Mouse (Mus musculus) stomach, embryonic 16.5 days (tissue): ENCODE data around the gene Kif21a. TPM values are rescaled to one million over a fixed set of nuclear protein-coding genes. Genes with fewer than 3 reads are reported as not detected.

Experiments used
- ATAC-seq: fragments of 200-750 bp; cut with Nextera tagmentation; 2 replicates; pipeline ENCODE4 v1.8.0; 2017; ENCODE audit warnings: moderate number of reproducible peaks, moderate TSS enrichment; ENCODE audit not compliant: insufficient read depth, low FRiP score
- H3K27ac ChIP-seq: fragments of 300-500 bp; sonication (generic); 2 replicates; pipeline ENCODE4 v1.5.1; 2014; ENCODE audit warnings: low read length
- H3K27me3 ChIP-seq: fragments of 300-500 bp; sonication (generic); 2 replicates; pipeline ENCODE4 v1.6.1; 2014; ENCODE audit warnings: low read length, control low read depth, mixed read lengths; ENCODE audit not compliant: control insufficient read depth, insufficient read depth
- H3K36me3 ChIP-seq: fragments of 300-500 bp; sonication (generic); 2 replicates; pipeline ENCODE4 v1.6.1; 2014; ENCODE audit warnings: low read length; ENCODE audit not compliant: control insufficient read depth, insufficient read depth
- H3K4me1 ChIP-seq: fragments of 300-500 bp; sonication (generic); 2 replicates; pipeline ENCODE4 v1.6.1; 2014; ENCODE audit warnings: low read length, control low read depth, mixed read lengths; ENCODE audit not compliant: control insufficient read depth, insufficient read depth
- H3K4me2 ChIP-seq: fragments of 300-500 bp; sonication (generic); 2 replicates; pipeline ENCODE4 v1.6.1; 2014; ENCODE audit warnings: low read depth, low read length, mixed read lengths
- H3K4me3 ChIP-seq: fragments of 300-500 bp; sonication (generic); replicated peaks from 2 replicates; pipeline ENCODE4 v1.5.1; 2014; ENCODE audit warnings: mild to moderate bottlenecking, low read length
- H3K9ac ChIP-seq: fragments of 300-500 bp; sonication (generic); 2 replicates; pipeline ENCODE4 v1.6.1; 2014; ENCODE audit warnings: low read length
- H3K9me3 ChIP-seq: fragments of 300-500 bp; sonication (generic); replicated peaks from 2 replicates; pipeline ENCODE4 v1.6.1; 2016; ENCODE audit warnings: low read length, control low read depth; ENCODE audit not compliant: control insufficient read depth
- WGBS: fragments of 180-500 bp; shearing (Covaris S2); extraction: QIAGEN DNeasy Blood & Tissue Kit; methylation state at CpG from one replicate; pipeline ENCODE4 v1.1.7; 2014; 5-methylcytosine and 5-hydroxymethylcytosine counted together
- polyA plus RNA-seq: library from polyadenylated mRNA; unstranded; fragments of >200 nt; fragmentation: Nextera tagmentation; extraction: Ambion mirVana; gene quantifications from 2 replicates; pipeline ENCODE4 v1.2.1, GENCODE M21; 2015

Gene Kif21a
- polyA plus RNA-seq, 1 experiment from 2014 or later: 20.8 TPM

DNA sequence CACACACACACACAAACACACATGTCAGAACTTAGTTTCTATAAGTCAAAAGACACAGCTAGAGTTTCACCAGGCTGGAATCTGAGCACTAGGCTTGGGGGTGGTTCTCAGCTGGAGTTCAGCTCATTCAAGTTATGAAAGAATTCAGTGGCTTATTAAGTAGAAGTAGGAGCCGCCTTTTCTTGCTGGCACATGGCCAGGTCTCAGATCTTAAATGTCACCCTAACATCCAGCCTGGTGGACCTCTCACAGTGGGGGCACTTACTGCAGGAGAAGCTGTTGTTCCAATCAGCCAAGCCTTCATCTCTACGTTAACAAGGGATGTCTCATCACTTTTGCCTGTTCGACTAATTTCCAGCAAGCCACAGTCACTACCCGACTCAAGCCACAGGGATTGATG, 39.5 kb downstream of the Kif21a start:
- 0 out of 2 replicates have a peak, but pooled peaks have one; percentile 18 for ATAC-seq
- Histone ChIP-seq H3K9me3 (no peaks in the 10 kb centered on the region), H3K27ac (no peak overlapping the region), H3K36me3 (no peaks in the 10 kb centered on the region), H3K9ac (no peak overlapping the region), H3K4me3 (no peak overlapping the region), H3K4me2 (no peak overlapping the region), H3K27me3 (no peaks in the 10 kb centered on the region), H3K4me1 (0 out of 2 replicates have a peak, but pooled peaks cover 10% of the 10 kb centered on the region)
- WGBS: 51% methylated on average over 4 of the region's 4 CpGs

DNA sequence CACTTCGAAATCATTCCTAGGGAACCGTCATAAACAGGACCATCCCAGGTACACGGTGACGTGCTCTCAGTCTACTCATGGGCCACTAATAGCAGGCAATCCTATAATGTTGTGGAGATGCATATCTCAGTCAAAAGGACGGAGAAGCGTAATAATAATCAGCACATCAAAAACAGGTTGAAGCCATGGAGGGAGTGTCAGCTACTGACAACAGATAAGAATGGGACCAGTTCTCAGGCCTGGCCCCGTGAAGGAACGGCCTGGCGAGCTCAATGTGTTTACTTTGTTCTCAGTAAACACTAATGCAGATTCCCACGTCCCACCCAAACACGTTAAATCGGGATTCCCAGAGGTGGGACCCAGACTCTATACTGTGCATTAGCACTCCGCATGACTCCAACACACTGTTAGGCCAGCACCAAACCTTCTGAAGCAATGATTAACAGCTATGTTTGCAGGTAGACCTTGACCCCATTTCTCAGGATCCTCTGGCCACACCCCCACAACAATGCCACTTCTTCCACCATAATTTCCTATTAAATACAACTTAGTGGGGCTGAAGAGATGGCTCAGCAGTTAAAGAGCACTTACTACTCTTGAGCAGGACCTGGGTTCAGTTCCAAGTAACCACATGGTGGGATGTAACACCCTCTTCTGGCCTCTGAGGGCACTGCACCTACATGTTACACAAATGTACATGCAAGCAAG, 42.5 kb downstream of the Kif21a start:
- Histone ChIP-seq H3K4me2 (no peak overlapping the region), H3K9ac (no peak overlapping the region), H3K36me3 (no peaks in the 10 kb centered on the region), H3K4me1 (0 out of 2 replicates have a peak, but pooled peaks cover 5% of the 10 kb centered on the region), H3K27ac (no peak overlapping the region), H3K9me3 (no peaks in the 10 kb centered on the region), H3K4me3 (no peak overlapping the region), H3K27me3 (no peaks in the 10 kb centered on the region)
- ATAC-seq: peak; percentile 37; the same call in 1 of the 2 replicates
- WGBS: 65% methylated on average over 13 of the region's 13 CpGs

DNA sequence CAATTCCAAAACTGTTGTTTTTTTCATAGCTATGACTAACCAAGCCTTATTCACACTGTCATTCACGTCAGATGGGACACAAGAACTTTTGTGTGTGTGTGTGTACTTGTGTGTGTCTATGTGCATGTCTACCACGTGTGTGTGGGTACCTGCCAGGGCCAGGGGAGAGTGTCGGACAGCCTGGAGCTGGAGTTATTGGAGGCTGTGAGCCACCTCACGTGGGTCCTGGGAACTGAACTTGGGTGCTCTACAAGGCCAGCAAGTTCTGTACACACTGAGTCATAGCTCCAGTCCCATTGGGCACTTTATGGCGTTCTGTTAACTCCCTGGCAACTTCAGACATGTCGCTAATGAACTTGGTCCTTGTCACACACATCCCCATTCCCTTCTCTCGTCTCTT, 45.0 kb downstream of the Kif21a start:
- no peak overlapping the region for H3K4me2 ChIP-seq
- WGBS: 74% methylated on average over 7 of the region's 7 CpGs
- H3K9me3 ChIP-seq: no peaks in the 10 kb centered on the region
- no peaks in the 10 kb centered on the region for H3K27me3 ChIP-seq
- ATAC-seq: no peak
- H3K4me1 ChIP-seq: no peaks in the 10 kb centered on the region
- H3K9ac ChIP-seq: no peak overlapping the region
- no peak overlapping the region for H3K4me3 ChIP-seq
- H3K36me3 ChIP-seq: no peaks in the 10 kb centered on the region
- no peak overlapping the region for H3K27ac ChIP-seq

DNA sequence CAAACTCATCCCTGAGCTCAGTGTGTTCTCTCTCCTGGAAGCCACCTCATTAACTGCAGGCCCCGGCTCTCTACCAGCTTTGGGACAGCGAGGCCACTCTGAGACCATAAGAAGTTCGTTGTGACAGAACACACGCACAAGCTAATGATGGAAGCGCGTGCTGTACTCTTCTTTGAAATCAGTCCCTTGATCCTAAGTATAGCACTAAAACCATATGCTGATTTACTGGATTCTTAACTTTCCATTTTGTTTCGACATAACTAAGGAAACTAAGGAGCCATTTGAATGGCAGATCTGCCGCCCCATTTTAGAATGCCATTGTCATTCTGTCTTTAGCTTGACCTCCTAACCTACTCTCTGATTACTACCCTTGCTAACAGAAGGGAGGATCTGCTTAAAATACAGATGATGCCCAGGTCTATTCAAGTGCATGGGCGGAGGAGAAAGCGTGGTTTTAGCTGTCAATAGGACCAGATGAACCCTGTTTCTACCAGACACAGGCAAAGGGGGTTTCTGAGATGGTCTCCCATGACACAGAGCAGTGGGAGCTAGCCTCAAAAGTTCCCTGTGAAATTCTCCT, 48.6 kb downstream of the Kif21a start:
- WGBS: 91% methylated on average over 10 of the region's 10 CpGs
- Histone ChIP-seq H3K9me3 (no peaks in the 10 kb centered on the region), H3K27me3 (no peaks in the 10 kb centered on the region), H3K36me3 (no peaks in the 10 kb centered on the region), H3K4me1 (no peaks in the 10 kb centered on the region), H3K9ac (no peak overlapping the region), H3K4me2 (no peak overlapping the region), H3K4me3 (no peak overlapping the region), H3K27ac (no peak overlapping the region)
- ATAC-seq: no peak

DNA sequence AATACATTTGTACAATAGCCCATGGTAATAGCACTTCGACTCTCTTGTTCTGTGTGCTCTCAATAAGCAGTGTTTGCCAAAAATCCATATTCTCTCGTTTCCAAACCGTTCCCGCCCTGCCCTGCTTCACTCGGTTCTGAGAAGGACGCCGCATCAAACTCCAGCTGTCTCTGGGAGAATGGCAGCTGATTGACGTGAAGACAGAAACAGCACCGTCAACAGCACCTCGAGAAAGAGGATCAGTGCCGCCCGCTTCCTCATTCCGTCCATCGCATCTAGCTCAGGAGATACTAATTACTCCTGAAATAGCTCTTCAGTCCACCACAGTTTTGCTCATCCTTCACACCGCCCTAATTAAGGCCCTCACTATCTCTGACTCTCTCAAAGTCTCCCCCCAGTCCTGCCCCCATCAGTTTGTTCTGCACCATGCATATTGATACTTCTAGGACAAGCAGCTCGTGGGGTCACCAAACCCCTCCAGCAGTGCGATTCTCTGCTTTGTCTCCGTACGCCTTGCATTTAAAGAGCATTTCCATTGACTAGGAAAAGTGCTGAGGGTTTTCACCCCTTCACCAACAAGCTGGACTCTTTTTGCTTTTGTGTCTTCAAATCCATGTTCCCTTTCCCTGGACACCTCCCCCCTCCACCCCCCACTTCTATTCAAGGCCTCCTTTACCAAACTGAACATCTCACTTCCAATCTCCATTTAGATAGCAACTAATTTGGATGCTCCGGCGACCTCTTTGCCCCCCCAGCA, 49.3 kb downstream of the Kif21a start:
- Histone ChIP-seq H3K27ac (no peak overlapping the region), H3K36me3 (no peaks in the 10 kb centered on the region), H3K9me3 (no peaks in the 10 kb centered on the region), H3K4me3 (no peak overlapping the region), H3K4me1 (no peaks in the 10 kb centered on the region), H3K4me2 (no peak overlapping the region), H3K9ac (no peak overlapping the region), H3K27me3 (no peaks in the 10 kb centered on the region)
- WGBS: 86% methylated on average over 21 of the region's 21 CpGs
- ATAC-seq: no peak

DNA sequence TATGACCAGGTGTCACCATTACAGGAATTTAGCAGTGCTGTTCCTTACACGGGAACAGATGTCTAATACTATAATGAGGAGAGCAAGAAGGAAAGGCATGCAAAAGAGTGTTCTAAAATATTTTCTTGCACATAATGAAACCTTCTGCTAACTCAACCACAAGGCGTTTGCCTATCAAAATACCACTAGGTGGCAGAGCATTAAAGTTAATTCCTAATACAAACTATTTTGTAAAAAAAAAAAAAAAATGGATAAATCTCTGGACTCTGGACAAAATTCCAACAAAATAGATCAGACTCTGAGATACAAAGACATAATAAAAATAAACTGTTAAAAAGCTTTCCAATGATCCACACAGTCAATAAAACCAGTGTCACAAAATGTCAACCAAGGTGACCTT, 56.9 kb downstream of the Kif21a start:
- ATAC-seq: no peak
- Histone ChIP-seq H3K4me3 (no peak overlapping the region), H3K27me3 (no peaks in the 10 kb centered on the region), H3K27ac (no peak overlapping the region), H3K36me3 (no peaks in the 10 kb centered on the region), H3K9ac (no peak overlapping the region), H3K4me2 (no peak overlapping the region), H3K9me3 (no peaks in the 10 kb centered on the region), H3K4me1 (no peaks in the 10 kb centered on the region)
- 63% methylated on average over 2 of the region's 2 CpGs for WGBS

DNA sequence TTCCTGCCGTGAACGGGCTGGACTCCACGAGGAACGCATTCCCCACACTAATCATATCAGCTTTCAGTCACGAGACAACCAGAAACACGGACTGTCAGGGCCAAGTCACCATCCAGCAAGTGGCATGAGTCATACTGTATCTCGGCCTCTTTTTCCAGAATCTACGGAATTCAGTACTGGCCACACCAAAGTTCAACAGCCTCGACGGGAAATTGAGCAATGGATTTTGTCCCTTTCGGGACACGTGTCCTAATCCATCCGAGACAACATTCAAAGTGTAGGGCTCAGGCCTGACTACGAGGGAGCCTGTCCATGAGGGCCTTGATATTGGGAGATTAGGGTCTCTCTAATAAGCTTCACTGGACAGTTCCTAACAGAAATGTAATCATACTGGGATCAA, 57.4 kb downstream of the Kif21a start:
- 81% methylated on average over 14 of the region's 14 CpGs for whole genome bisulfite sequencing
- no peaks in the 10 kb centered on the region for H3K4me1 ChIP-seq
- no peak overlapping the region for H3K27ac ChIP-seq
- no peaks in the 10 kb centered on the region for H3K27me3 ChIP-seq
- no peak overlapping the region for H3K4me2 ChIP-seq
- no peak; the same call in 1 of the 2 replicates for ATAC-seq
- H3K4me3 ChIP-seq: no peak overlapping the region
- H3K9ac ChIP-seq: no peak overlapping the region
- H3K9me3 ChIP-seq: no peaks in the 10 kb centered on the region
- no peaks in the 10 kb centered on the region for H3K36me3 ChIP-seq

DNA sequence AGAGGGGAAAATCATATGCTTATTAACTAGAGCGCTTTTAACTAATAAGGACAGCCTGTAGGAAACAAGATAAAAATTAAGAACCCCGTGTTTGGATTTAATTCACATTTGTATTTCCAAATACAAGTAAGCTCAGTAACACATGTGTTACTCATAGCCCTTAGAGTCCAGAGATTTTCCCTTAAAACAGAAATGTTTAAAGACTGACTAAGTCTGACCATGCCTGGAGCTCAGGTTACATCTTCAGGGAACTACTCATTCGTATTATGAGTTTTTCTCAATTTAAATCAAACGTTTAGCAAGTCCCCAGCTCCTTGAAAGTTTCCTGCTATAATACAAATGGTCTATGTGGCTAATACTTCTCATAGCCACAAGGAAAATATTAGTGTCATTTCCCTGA, 57.9 kb downstream of the Kif21a start:
- 69% methylated on average over 4 of the region's 4 CpGs for WGBS
- Histone ChIP-seq H3K4me1 (no peaks in the 10 kb centered on the region), H3K9ac (no peak overlapping the region), H3K4me2 (no peak overlapping the region), H3K4me3 (no peak overlapping the region), H3K27me3 (no peaks in the 10 kb centered on the region), H3K27ac (no peak overlapping the region), H3K36me3 (no peaks in the 10 kb centered on the region), H3K9me3 (no peaks in the 10 kb centered on the region)
- no peak for ATAC-seq

DNA sequence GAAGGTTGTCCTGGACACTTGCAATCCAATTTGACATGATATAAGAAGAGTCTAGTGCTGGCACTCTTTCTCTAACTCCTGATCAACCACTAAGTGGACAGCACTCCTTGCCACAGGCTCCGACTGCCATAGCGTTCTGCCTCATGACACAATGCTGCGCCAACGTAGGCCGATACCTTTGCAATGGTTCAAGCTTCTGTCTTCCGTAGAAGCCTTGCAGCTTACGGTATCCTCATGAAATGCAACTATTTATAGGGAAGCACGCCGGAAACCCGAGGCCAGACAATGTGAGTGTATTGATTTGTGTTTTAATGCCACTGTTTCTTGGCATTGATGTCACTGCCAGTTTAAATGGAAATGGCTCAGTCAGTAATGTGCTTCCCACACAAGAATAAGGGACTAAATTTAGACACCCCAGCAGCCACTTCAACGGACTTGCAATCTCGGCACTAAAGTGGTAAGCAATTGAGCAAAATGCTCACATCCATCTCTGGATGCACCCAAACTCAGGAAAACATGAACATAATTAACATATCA, 62.0 kb downstream of the Kif21a start:
- H3K9ac ChIP-seq: no peak overlapping the region
- H3K4me2 ChIP-seq: no peak overlapping the region
- H3K27ac ChIP-seq: no peak overlapping the region
- no peaks in the 10 kb centered on the region for H3K27me3 ChIP-seq
- 96% methylated on average over 12 of the region's 12 CpGs for WGBS
- ATAC-seq: no peak
- H3K9me3 ChIP-seq: no peaks in the 10 kb centered on the region
- H3K36me3 ChIP-seq: no peaks in the 10 kb centered on the region
- H3K4me3 ChIP-seq: no peak overlapping the region
- no peaks in the 10 kb centered on the region for H3K4me1 ChIP-seq
